Mouse (Mus musculus): ENCODE results near the gene Rftn2. TPM values are rescaled to one million over a fixed set of nuclear protein-coding genes. Genes with fewer than 3 reads are reported as not detected.
A peak's percentile ranks its signal among the peaks of the same experiment; 100 is the strongest.
"Not testable (repeated sequence)": the region's sequence is repeated elsewhere in the genome, so short reads cannot be mapped to it uniquely, and the experiment has no call there.

The Rftn2 gene
- total RNA-seq, 1 experiment, result 0.40 TPM

- TF ChIP-seq CHD2 (IDR thresholded peaks at IDR 0.05; ENCODE audit: low read depth, low read length), result no peak
- peak overlapping the region; percentile 74; the same call in 1 of the 2 replicates for H3K27ac ChIP-seq (ENCODE audit: insufficient read depth, low read depth, low read length, poor library complexity, severe bottlenecking)
- in situ Hi-C loops (cut with MboI; ENCODE audit: low sequenced_read_pairs in 2 of 2, unreplicated experiment in 2 of 2), result no loop called here
- H3K9ac ChIP-seq (ENCODE audit: insufficient read depth, low read depth, low read length, poor library complexity, severe bottlenecking), result peak overlapping the region; percentile 69; the same call in 1 of the 2 replicates
- DNase-seq (ENCODE audit: low read depth, low spot score), result no peak
- H3K4me1 ChIP-seq (ENCODE audit: control insufficient read depth in 2 of 2, insufficient read depth in 2 of 2, low read length in 2 of 2, poor library complexity in 1 of 2), result peaks cover 8 to 10% of the 10 kb centered on the region in 2 experiments
- no peaks in the 10 kb centered on the region for H3K9me3 ChIP-seq (ENCODE audit: control insufficient read depth, insufficient read depth, low read depth, low read length)
- peak overlapping the region; percentile 87 to 96 for H3K4me3 ChIP-seq (ENCODE audit: insufficient read depth in 1 of 2, low read depth in 1 of 2, low read length in 2 of 2, poor library complexity in 1 of 2, severe bottlenecking in 1 of 2)
- no peaks in the 10 kb centered on the region for H3K36me3 ChIP-seq (ENCODE audit: control insufficient read depth, insufficient read depth, low read length, poor library complexity, severe bottlenecking)
Measured at GRCm38 (mm10) chr1:55130190-55130916, 96.2 kb downstream of the Rftn2 start.

GRCm38 (mm10) chr1:55129716-55130115, 96.9 kb downstream of the Rftn2 start:
- Histone ChIP-seq H3K9ac (ENCODE audit: insufficient read depth, low read depth, low read length, poor library complexity, severe bottlenecking) (peak overlapping the region; percentile 41; the same call in 1 of the 2 replicates), H3K36me3 (ENCODE audit: control insufficient read depth, insufficient read depth, low read length, poor library complexity, severe bottlenecking) (no peaks in the 10 kb centered on the region), H3K4me3 (ENCODE audit: insufficient read depth in 1 of 2, low read depth in 1 of 2, low read length in 2 of 2, poor library complexity in 1 of 2, severe bottlenecking in 1 of 2) (peak overlapping the region in 1 of 2 experiments; percentile 87; a peak in 1 of 4 replicates), H3K27ac (ENCODE audit: insufficient read depth, low read depth, low read length, poor library complexity, severe bottlenecking) (peak overlapping the region; percentile 51), H3K9me3 (ENCODE audit: control insufficient read depth, insufficient read depth, low read depth, low read length) (no peaks in the 10 kb centered on the region), H3K4me1 (ENCODE audit: control insufficient read depth in 2 of 2, insufficient read depth in 2 of 2, low read length in 2 of 2, poor library complexity in 1 of 2) (peaks cover 8 to 10% of the 10 kb centered on the region in 2 experiments)
- TF ChIP-seq HCFC1 (IDR thresholded peaks at IDR 0.05; ENCODE audit: borderline replicate concordance, insufficient read depth, low read length) (no peak), MAFK (IDR thresholded peaks at IDR 0.05; ENCODE audit: insufficient read depth, low read depth, low read length) (no peak), CHD2 (IDR thresholded peaks at IDR 0.05; ENCODE audit: low read depth, low read length) (no peak)
- DNase-seq (ENCODE audit: low read depth, low spot score), result no peak
- in situ Hi-C loops (cut with MboI; ENCODE audit: low sequenced_read_pairs in 2 of 2, unreplicated experiment in 2 of 2), result no loop called here

GRCm38 (mm10) chr1:55124136-55124535, 102.4 kb downstream of the Rftn2 start:
- H3K9me3 ChIP-seq (ENCODE audit: control insufficient read depth, insufficient read depth, low read depth, low read length); H3K36me3 ChIP-seq (ENCODE audit: control insufficient read depth, insufficient read depth, low read length, poor library complexity, severe bottlenecking); in situ Hi-C loops (cut with MboI; ENCODE audit: low sequenced_read_pairs in 2 of 2, unreplicated experiment in 2 of 2); H3K4me3 ChIP-seq (ENCODE audit: insufficient read depth in 1 of 2, low read depth in 1 of 2, low read length in 2 of 2, poor library complexity in 1 of 2, severe bottlenecking in 1 of 2); H3K9ac ChIP-seq (ENCODE audit: insufficient read depth, low read depth, low read length, poor library complexity, severe bottlenecking); H3K4me1 ChIP-seq (ENCODE audit: control insufficient read depth in 2 of 2, insufficient read depth in 2 of 2, low read length in 2 of 2, poor library complexity in 1 of 2); DNase-seq (ENCODE audit: low read depth, low spot score); H3K27ac ChIP-seq (ENCODE audit: insufficient read depth, low read depth, low read length, poor library complexity, severe bottlenecking): not testable (repeated sequence)

DNA sequence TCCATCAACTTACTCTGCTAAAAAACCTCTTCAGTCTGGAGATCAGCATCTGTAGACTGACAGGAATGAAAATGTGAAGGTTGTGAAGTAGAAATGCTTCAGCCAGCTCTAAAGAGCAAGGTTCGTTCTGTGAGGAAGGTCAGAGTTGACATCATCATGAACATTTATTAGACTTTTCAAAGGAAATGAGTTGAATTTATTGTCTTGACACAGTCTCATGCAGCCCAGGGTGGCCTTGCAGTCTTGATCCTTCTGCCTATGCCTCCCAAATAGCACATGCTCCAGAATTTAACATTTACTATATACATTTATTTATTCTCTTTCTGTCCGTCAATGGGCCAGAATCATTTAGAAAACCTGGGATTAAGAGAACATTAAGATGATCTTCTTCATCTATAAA, 103.0 kb downstream of the Rftn2 start:
- H3K9ac ChIP-seq (ENCODE audit: insufficient read depth, low read depth, low read length, poor library complexity, severe bottlenecking), result no peak overlapping the region
- no peak overlapping the region for H3K4me3 ChIP-seq (ENCODE audit: insufficient read depth in 1 of 2, low read depth in 1 of 2, low read length in 2 of 2, poor library complexity in 1 of 2, severe bottlenecking in 1 of 2)
- in situ Hi-C loops (cut with MboI; ENCODE audit: low sequenced_read_pairs in 2 of 2, unreplicated experiment in 2 of 2), result no loop called here
- H3K27ac ChIP-seq (ENCODE audit: insufficient read depth, low read depth, low read length, poor library complexity, severe bottlenecking), result no peak overlapping the region
- H3K36me3 ChIP-seq (ENCODE audit: control insufficient read depth, insufficient read depth, low read length, poor library complexity, severe bottlenecking), result no peaks in the 10 kb centered on the region
- no peaks in the 10 kb centered on the region for H3K9me3 ChIP-seq (ENCODE audit: control insufficient read depth, insufficient read depth, low read depth, low read length)
- TF ChIP-seq CHD2 (IDR thresholded peaks at IDR 0.05; ENCODE audit: low read depth, low read length) (no peak), MAFK (IDR thresholded peaks at IDR 0.05; ENCODE audit: insufficient read depth, low read depth, low read length) (no peak), ZC3H11A (IDR thresholded peaks at IDR 0.05; ENCODE audit: borderline replicate concordance, low read depth, low read length) (no peak)
- H3K4me1 ChIP-seq (ENCODE audit: control insufficient read depth in 2 of 2, insufficient read depth in 2 of 2, low read length in 2 of 2, poor library complexity in 1 of 2), result peaks cover 0 to 4% of the 10 kb centered on the region in 2 experiments; a peak in 2 of 4 replicates
- no peak for DNase-seq (ENCODE audit: low read depth, low spot score)

DNA sequence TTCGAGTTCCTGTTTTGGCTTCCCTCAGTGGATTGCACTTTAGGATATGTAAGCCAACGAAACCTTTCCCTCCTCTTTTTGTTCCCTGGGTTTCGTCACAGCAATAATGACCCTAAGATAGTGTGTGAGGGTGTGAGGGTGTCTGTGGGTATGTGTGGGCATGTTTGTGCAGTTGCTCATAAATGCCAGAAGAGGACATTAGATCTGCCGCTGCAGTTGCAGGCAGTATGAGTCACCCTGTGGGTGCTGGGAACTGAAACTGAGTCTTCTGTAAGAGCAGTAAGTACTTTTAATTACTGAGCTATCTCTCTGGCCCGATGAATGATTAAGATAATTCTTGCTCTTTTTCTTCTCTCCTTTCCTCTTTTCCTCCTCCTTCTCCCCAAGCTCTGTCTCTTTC, 103.5 kb downstream of the Rftn2 start:
- H3K36me3 ChIP-seq (ENCODE audit: control insufficient read depth, insufficient read depth, low read length, poor library complexity, severe bottlenecking), result no peaks in the 10 kb centered on the region
- no peak overlapping the region for H3K27ac ChIP-seq (ENCODE audit: insufficient read depth, low read depth, low read length, poor library complexity, severe bottlenecking)
- TF ChIP-seq ZNF384 (IDR thresholded peaks at IDR 0.05; ENCODE audit: low read depth, low read length) (no peak), CHD2 (IDR thresholded peaks at IDR 0.05; ENCODE audit: low read depth, low read length) (no peak), ZC3H11A (IDR thresholded peaks at IDR 0.05; ENCODE audit: borderline replicate concordance, low read depth, low read length) (no peak), MAFK (IDR thresholded peaks at IDR 0.05; ENCODE audit: insufficient read depth, low read depth, low read length) (no peak), HCFC1 (IDR thresholded peaks at IDR 0.05; ENCODE audit: borderline replicate concordance, insufficient read depth, low read length) (no peak)
- in situ Hi-C loops (cut with MboI; ENCODE audit: low sequenced_read_pairs in 2 of 2, unreplicated experiment in 2 of 2), result no loop called here
- H3K9ac ChIP-seq (ENCODE audit: insufficient read depth, low read depth, low read length, poor library complexity, severe bottlenecking), result no peak overlapping the region
- no peak overlapping the region for H3K4me3 ChIP-seq (ENCODE audit: insufficient read depth in 1 of 2, low read depth in 1 of 2, low read length in 2 of 2, poor library complexity in 1 of 2, severe bottlenecking in 1 of 2)
- peaks cover 0 to 1% of the 10 kb centered on the region in 2 experiments; a peak in 2 of 4 replicates for H3K4me1 ChIP-seq (ENCODE audit: control insufficient read depth in 2 of 2, insufficient read depth in 2 of 2, low read length in 2 of 2, poor library complexity in 1 of 2)
- DNase-seq (ENCODE audit: low read depth, low spot score), result no peak
- H3K9me3 ChIP-seq (ENCODE audit: control insufficient read depth, insufficient read depth, low read depth, low read length), result no peaks in the 10 kb centered on the region

Other genes starting within 250 kb of the Rftn2 start
- gene Sf3b1, start 199.3 kb downstream of the Rftn2 start, total RNA-seq (2012; rRNA removed), result 139 and 164 TPM in 2 replicates
- gene Coq10b, start 174.0 kb downstream of the Rftn2 start, total RNA-seq (2012; rRNA removed), result 10.8 and 20.4 TPM in 2 replicates
- 592 and 697 TPM in 2 replicates for gene Hspe1, start 138.7 kb downstream of the Rftn2 start, total RNA-seq (2012; rRNA removed)
- 591 and 762 TPM in 2 replicates for gene Hspd1, start 138.5 kb downstream of the Rftn2 start, total RNA-seq (2012; rRNA removed)
- 27.1 and 37.0 TPM in 2 replicates for gene Mob4, start 95.6 kb downstream of the Rftn2 start, total RNA-seq (2012; rRNA removed)
- gene Mars2, start 10.4 kb upstream of the Rftn2 start, total RNA-seq (2012; rRNA removed), result 9.9 and 10.3 TPM in 2 replicates
- gene Boll, start 136.7 kb upstream of the Rftn2 start, total RNA-seq (2012; rRNA removed), result 2.9 and 3.5 TPM in 2 replicates
- gene Plcl1, start 179.1 kb upstream of the Rftn2 start, total RNA-seq (2012; rRNA removed), result 0.05 and 0.49 TPM in 2 replicates

Measured in ES-E14 (cell line).